Mouse (Mus musculus) liver, embryonic 14.5 days (tissue): ENCODE data around the gene Selenon. TPM values are rescaled to one million over a fixed set of nuclear protein-coding genes. Genes with fewer than 3 reads are reported as not detected.

Experiments used
- ATAC-seq: fragments of 200-750 bp; cut with Nextera tagmentation; 2 replicates; pipeline ENCODE4 v1.8.0; 2017; ENCODE audit warnings: moderate number of reproducible peaks, mild to moderate bottlenecking, moderate library complexity; ENCODE audit not compliant: insufficient read depth
- DNase-seq, 3 experiments: peaks; one replicate each; pipeline ENCODE4 v3.0.0-alpha.2; 2012 to 2013; ENCODE audit warnings: low read depth in 3 of 3, low spot score in 3 of 3
- H3K27ac ChIP-seq: fragments of 300-500 bp; sonication (generic); 2 replicates; pipeline ENCODE4 v1.5.1; 2014; ENCODE audit warnings: moderate library complexity, mild to moderate bottlenecking, control low read depth, inconsistent platforms
- H3K27me3 ChIP-seq: fragments of 300-500 bp; sonication (generic); 2 replicates; pipeline ENCODE4 v1.6.1; 2014; ENCODE audit warnings: mild to moderate bottlenecking, low read length, moderate library complexity; ENCODE audit not compliant: control insufficient read depth, insufficient read depth
- H3K36me3 ChIP-seq: fragments of 300-500 bp; sonication (generic); replicated peaks from 2 replicates; pipeline ENCODE4 v1.6.1; 2014; ENCODE audit warnings: low read depth; ENCODE audit not compliant: control insufficient read depth, insufficient read depth
- H3K4me1 ChIP-seq, 2 experiments: fragments of 200-500 bp in 1 of 2; fragments of 300-500 bp in 1 of 2; sonication (generic) in 1 of 2; replicated peaks; 2 replicates each; pipeline ENCODE4 v1.6.1; 2012 to 2014; ENCODE audit warnings: antibody characterized with exemption in 1 of 2, inconsistent platforms in 1 of 2, low read length in 1 of 2; ENCODE audit not compliant: control insufficient read depth in 2 of 2, insufficient read depth in 2 of 2
- H3K4me2 ChIP-seq: fragments of 300-500 bp; sonication (generic); 2 replicates; pipeline ENCODE4 v1.6.1; 2014; ENCODE audit warnings: low read depth, mild to moderate bottlenecking, control low read depth, moderate library complexity
- H3K4me3 ChIP-seq, 2 experiments: fragments of 200-500 bp in 1 of 2; fragments of 300-500 bp in 1 of 2; sonication (generic) in 1 of 2; 2 replicates each; pipeline ENCODE4 v1.5.1; 2012 to 2014; ENCODE audit warnings: low read depth in 2 of 2, low read length in 2 of 2, mild to moderate bottlenecking in 2 of 2, control low read depth in 1 of 2, inconsistent platforms in 1 of 2, moderate library complexity in 1 of 2; ENCODE audit not compliant: insufficient read depth in 1 of 2
- H3K9ac ChIP-seq: fragments of 300-500 bp; sonication (generic); replicated peaks from 2 replicates; pipeline ENCODE4 v1.6.1; 2014; ENCODE audit warnings: mild to moderate bottlenecking, control low read depth, moderate library complexity
- H3K9me3 ChIP-seq: fragments of 300-500 bp; sonication (generic); 2 replicates; pipeline ENCODE4 v1.6.1; 2016; ENCODE audit warnings: low read length, mixed read lengths; ENCODE audit not compliant: control insufficient read depth
- CTCF ChIP-seq: IDR thresholded peaks from 2 replicates; pipeline ENCODE4 v1.5.1; 2016; ENCODE audit warnings: antibody characterized with exemption, low read depth, control low read depth
- EP300 ChIP-seq: IDR thresholded peaks from 2 replicates; pipeline ENCODE4 v1.6.1; 2016; ENCODE audit warnings: antibody characterized with exemption, low read depth
- WGBS: fragments of 180-500 bp; shearing (Covaris S2); extraction: QIAGEN DNeasy Blood & Tissue Kit; methylation state at CpG from one replicate; pipeline ENCODE4 v1.1.7; 2014; ENCODE audit not compliant: insufficient replicate concordance; 5-methylcytosine and 5-hydroxymethylcytosine counted together
- polyA plus RNA-seq, 2 experiments: library from polyadenylated mRNA; depleted of rRNA in 1 of 2; stranded (reverse) in 1 of 2; unstranded in 1 of 2; fragments of >200 nt; fragmentation: Nextera tagmentation in 1 of 2; extraction: Ambion mirVana in 1 of 2; gene quantifications; 2 replicates each; pipeline versions ENCODE4 v1.2.1 to v1.2.3; 2012 to 2014

The Selenon gene
- polyA plus RNA-seq, 2 experiments, result 1.9 to 3.6 TPM

DNA sequence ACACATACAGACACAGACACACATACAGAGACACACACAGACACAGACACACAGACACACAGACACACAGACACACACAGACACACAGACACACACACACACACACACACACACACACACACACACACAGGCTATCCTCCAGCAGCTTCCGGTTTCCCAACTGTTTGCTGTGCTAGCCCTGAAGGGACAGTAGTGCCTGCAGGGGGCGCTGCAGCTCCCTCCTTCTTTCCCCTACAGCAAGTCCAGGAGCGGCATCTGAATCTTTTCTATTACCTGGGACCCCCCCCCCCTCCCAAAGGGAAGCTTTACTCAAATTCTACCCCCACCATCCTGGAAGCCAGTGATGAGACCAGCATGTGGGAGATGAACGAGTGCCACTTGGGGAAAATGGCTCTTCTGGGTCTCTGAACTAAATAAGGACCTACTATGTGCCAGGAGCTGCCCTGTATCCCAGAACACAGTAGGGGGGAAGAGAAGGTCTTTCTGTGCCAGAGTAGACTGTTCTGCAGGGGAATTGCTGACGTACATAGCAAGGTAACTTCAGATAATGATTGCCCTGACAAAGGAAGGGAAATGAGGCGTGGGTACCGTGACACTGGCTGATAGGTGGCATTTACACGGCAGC, 4.1 kb upstream of the Selenon start:
- Histone ChIP-seq H3K27ac (no peak overlapping the region), H3K4me2 (no peak overlapping the region), H3K9me3 (no peaks in the 10 kb centered on the region), H3K4me1 (peaks cover 3 to 5% of the 10 kb centered on the region in 2 experiments; a peak in 3 of 4 replicates), H3K4me3 (no peak overlapping the region), H3K36me3 (no peaks in the 10 kb centered on the region), H3K9ac (no peak overlapping the region), H3K27me3 (no peaks in the 10 kb centered on the region)
- no peak for ATAC-seq
- TF ChIP-seq EP300, result no peak
- peak; percentile 69 for TF ChIP-seq CTCF
- DNase-seq, result no peak
- 51% methylated on average over 8 of the region's 8 CpGs for WGBS

DNA sequence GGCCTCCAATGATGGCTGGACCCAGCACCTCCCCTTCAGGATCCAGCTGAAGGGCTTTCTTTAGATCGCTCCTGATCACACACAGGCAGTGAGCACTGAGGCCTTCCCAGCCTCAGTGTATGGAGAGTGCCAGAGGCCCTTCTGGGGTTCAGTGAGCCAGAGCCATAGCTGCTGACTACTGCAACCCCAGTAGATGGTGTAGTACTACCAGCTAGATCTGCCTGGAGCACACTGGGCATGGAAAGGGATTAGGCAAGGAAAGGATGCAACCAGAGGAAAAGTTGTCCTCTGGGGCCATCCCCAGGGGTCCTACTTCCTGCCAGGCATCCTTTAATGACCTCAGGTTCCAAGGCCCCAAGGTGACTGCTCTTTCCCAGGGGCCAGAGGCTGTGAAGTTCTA, 1.7 kb upstream of the Selenon start:
- H3K4me3 ChIP-seq, result no peak overlapping the region
- H3K4me2 ChIP-seq, result no peak overlapping the region
- H3K27ac ChIP-seq, result no peak overlapping the region
- H3K36me3 ChIP-seq, result no peaks in the 10 kb centered on the region
- 76% methylated on average over 1 of the region's 1 CpGs for WGBS
- no peaks in the 10 kb centered on the region for H3K27me3 ChIP-seq
- H3K9me3 ChIP-seq, result peaks cover 3% of the 10 kb centered on the region; the same call in 1 of the 2 replicates
- H3K9ac ChIP-seq, result no peak overlapping the region
- no peak for ATAC-seq
- peaks cover 4 to 8% of the 10 kb centered on the region in 2 experiments for H3K4me1 ChIP-seq
- DNase-seq, result no peak
- no peak for TF ChIP-seq EP300
- no peak for TF ChIP-seq CTCF

DNA sequence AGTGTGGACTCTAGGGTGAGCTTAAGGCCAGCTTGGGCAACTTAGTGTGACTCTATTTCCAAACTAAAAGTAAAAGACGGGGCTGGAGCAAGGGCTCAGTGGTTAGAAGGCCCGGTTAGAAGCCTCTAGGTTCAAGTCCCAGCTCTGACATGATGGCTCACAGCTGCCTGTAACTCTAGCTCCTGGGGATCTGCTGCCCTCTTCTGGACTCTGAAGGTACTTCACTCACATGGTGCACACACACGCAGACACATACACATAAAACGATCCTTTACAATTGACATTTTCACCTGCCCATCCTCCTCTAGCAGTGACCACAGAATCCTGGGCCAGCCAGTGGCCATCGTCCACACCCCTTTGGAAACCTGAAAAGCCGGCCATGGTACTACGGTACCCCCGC, 2.1 kb downstream of the Selenon start:
- Histone ChIP-seq H3K4me2 (no peak overlapping the region), H3K27me3 (no peaks in the 10 kb centered on the region), H3K9ac (no peak overlapping the region), H3K4me3 (no peak overlapping the region), H3K9me3 (peaks cover 3% of the 10 kb centered on the region; the same call in 1 of the 2 replicates), H3K27ac (no peak overlapping the region), H3K4me1 (peaks cover 7 to 14% of the 10 kb centered on the region in 2 experiments), H3K36me3 (no peaks in the 10 kb centered on the region)
- WGBS, result 90% methylated on average over 8 of the region's 8 CpGs
- ATAC-seq (no peak), DNase-seq (no peak)
- TF ChIP-seq EP300 (no peak), CTCF (peak; percentile 49)

DNA sequence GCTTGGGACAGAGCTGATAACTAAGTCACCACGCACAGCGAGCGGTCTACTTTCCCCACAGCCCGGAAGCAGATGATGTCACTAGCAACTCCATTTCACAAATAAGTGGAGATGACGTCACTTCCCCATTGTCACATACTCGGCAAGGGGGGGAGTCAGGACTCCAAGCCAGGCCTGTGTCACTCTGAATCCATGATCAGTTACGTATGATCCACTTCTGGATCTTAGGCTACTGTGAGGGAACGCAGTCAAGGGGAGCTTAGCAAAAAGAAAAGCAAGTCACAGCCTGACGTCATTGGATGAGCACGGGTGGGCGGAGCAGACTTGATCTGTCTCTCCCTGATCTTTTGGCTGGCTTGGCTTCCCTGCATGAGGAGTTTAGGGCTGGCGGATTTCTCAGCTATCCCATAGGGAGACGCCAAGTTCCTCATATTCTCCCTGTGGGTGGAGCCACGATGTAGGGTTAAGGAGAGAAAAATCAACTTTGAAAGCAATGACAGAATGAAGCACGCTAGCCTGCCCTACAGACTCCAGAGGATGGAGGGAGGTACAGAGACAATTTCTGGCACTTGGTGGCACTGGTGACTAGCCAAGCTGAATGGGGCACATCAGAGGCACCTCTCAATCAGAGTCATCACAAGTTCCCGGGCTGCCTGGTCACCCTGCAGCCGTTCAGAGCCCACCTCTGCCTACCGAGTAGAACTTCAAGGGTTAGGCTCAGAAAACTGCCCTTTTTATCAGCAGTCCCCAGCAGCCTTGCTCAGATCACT, 3.6 kb downstream of the Selenon start:
- no peaks in the 10 kb centered on the region for H3K27me3 ChIP-seq
- H3K4me3 ChIP-seq, result no peak overlapping the region
- DNase-seq (peak in 2 of 3 experiments; percentile 37 to 47), ATAC-seq (peak; percentile 36; the same call in 1 of the 2 replicates)
- TF ChIP-seq EP300 (no peak), CTCF (no peak)
- H3K36me3 ChIP-seq, result no peaks in the 10 kb centered on the region
- H3K9me3 ChIP-seq, result peaks cover 3% of the 10 kb centered on the region; the same call in 1 of the 2 replicates
- H3K27ac ChIP-seq, result no peak overlapping the region
- peaks cover 7 to 14% of the 10 kb centered on the region in 2 experiments for H3K4me1 ChIP-seq
- H3K4me2 ChIP-seq, result peak overlapping the region; percentile 26; the same call in 1 of the 2 replicates
- H3K9ac ChIP-seq, result no peak overlapping the region
- 39% methylated on average over 18 of the region's 18 CpGs for WGBS
